Mouse (Mus musculus): ENCODE results near the gene Fars2.

DNA sequence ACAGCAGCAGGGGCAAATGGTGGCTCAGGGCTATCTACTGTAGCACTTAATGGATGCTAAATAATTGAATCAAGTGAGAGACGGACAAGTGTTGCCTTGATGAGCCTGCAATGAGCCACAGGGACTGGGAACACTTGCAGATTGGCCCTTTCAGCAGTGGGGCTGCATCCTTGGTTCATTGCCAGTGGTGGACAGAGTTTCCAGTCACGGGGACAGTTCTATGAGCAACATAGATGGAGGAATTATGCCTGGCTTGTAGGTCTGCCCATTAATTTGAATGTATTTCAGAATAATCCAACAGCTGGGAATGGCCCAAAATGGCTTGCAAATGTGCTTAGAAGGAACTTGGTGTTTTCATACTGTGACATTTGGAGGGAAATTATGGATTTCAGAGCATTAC is 376.1 kb downstream of the Fars2 start:
- TF ChIP-seq EP300 (IDR thresholded peaks at IDR 0.05; ENCODE audit: low read depth) (no peak), CTCF (IDR thresholded peaks at IDR 0.05; ENCODE audit: low read depth) (no peak)

All from liver, postnatal 0 days (tissue).